19 mouse cellular contexts compared by ENCODE assay signal in genomic region chr14:20044036-20044435, GRCm38 (mm10).
A peak's percentile ranks its signal among the peaks of the same experiment; 100 is the strongest.
DNase-seq lines count a peak whose midpoint lies in the region; ATAC-seq and TF ChIP-seq lines count a peak whose summit lies in the region.
"Had no signal": no experiment of that assay in that cellular context is flagged by ENCODE, and none has a peak within 500 bp of the region (broad histone marks: within the 10 kb centered on the region; RNA-seq: fewer than 3 reads in every experiment).

No protein-coding gene starts in this region.

- H3K9ac ChIP-seq in forebrain, embryonic 16.5 days (replicated peaks; ENCODE audit: low read depth, low read length), result no peak overlapping the region
- H3K9ac ChIP-seq: embryonic facial prominence, embryonic 15.5 days; heart, embryonic 12.5 days; hindbrain, embryonic 15.5 days had no signal

- no peak for TF ChIP-seq CTCF in Patski (IDR thresholded peaks at IDR 0.05)

- H3K36me3 ChIP-seq in forebrain, embryonic 16.5 days (ENCODE audit: control insufficient read depth, insufficient read depth), result no peaks in the 10 kb centered on the region
- H3K36me3 ChIP-seq: embryonic facial prominence, embryonic 15.5 days; forebrain, embryonic 10.5 days; heart, embryonic 12.5 days; hindbrain, embryonic 15.5 days had no signal

- in situ Hi-C loops in Patski (cut with MboI; ENCODE audit: low pct_unique_long_range_greater_than_20kb), result no loop called here

- CTCF ChIA-PET in Patski (lab: Charles Lee), result no interaction called here

- H3K27me3 ChIP-seq in Patski, result no peaks in the 10 kb centered on the region
- no peaks in the 10 kb centered on the region for H3K27me3 ChIP-seq in forebrain, embryonic 16.5 days (replicated peaks; ENCODE audit: control insufficient read depth, insufficient read depth, low read length)
- H3K27me3 ChIP-seq: embryonic facial prominence, embryonic 15.5 days; heart, embryonic 12.5 days; hindbrain, embryonic 15.5 days had no signal

- H3K9me3 ChIP-seq in forebrain, embryonic 16.5 days (ENCODE audit: control insufficient read depth, low read length), result no peaks in the 10 kb centered on the region
- H3K9me3 ChIP-seq: embryonic facial prominence, embryonic 15.5 days; forebrain, embryonic 10.5 days; heart, embryonic 12.5 days; hindbrain, embryonic 15.5 days had no signal

- no peak overlapping the region for H3K4me2 ChIP-seq in forebrain, embryonic 16.5 days (ENCODE audit: low read length)
- H3K4me2 ChIP-seq: embryonic facial prominence, embryonic 15.5 days; heart, embryonic 12.5 days; hindbrain, embryonic 15.5 days had no signal

- POLR2A ChIA-PET in Patski (lab: Charles Lee), result interaction anchor here (0.6 to 0.7 kb wide), 2 partner anchors 36 to 329 kb away, joined by 3 to 5 read pairs; no protein-coding TSS in a partner anchor

- DNase-seq in 3T3-L1 (ENCODE audit: low read depth, low spot score) (peak; percentile 75), Patski (ENCODE audit: low read depth, low spot score) (peak; percentile 60)
- peak; percentile 59 for DNase-seq in adrenal gland, postnatal 10 days
- peak; percentile 26 for DNase-seq in brain, adult 2 months (ENCODE audit: low read depth, low spot score)
- no peak for DNase-seq in urinary bladder, postnatal 14 days (ENCODE audit: low spot score)
- DNase-seq: cerebellum, adult 18-20 months; cerebellum, adult 9-11 months; embryo, embryonic 11 days; gastrocnemius, postnatal 10 days; heart, postnatal 36 days; kidney, adult 8-10 months had no signal

- H3K4me3 ChIP-seq in forebrain, embryonic 16.5 days (replicated peaks; ENCODE audit: low read length), result no peak overlapping the region
- H3K4me3 ChIP-seq: embryonic facial prominence, embryonic 15.5 days; erythroblast, embryonic 14.5 days; forebrain, embryonic 10.5 days; heart, embryonic 12.5 days; hindbrain, embryonic 15.5 days had no signal

- peaks cover 7% of the 10 kb centered on the region for H3K4me1 ChIP-seq in forebrain, embryonic 16.5 days (replicated peaks; ENCODE audit: control insufficient read depth, insufficient read depth, low read length)
- H3K4me1 ChIP-seq: embryonic facial prominence, embryonic 15.5 days had no signal

- 88% methylated on average over 1 of the region's 1 CpGs for WGBS in forebrain, embryonic 16.5 days

- no peak overlapping the region for H3K27ac ChIP-seq in forebrain, embryonic 16.5 days (ENCODE audit: low read length)
- H3K27ac ChIP-seq: embryonic facial prominence, embryonic 15.5 days; forebrain, embryonic 10.5 days; hindbrain, embryonic 15.5 days had no signal

- peak; percentile 69 for ATAC-seq in Patski
- no peak for ATAC-seq in forebrain, embryonic 16.5 days
- ATAC-seq: forebrain, embryonic 14.5 days; intestine, embryonic 16.5 days had no signal
